Mouse (Mus musculus) limb, embryonic 12.5 days (tissue): ENCODE results near the gene Tanc2. TPM values are rescaled to one million over a fixed set of nuclear protein-coding genes. Genes with fewer than 3 reads are reported as not detected.

Experiments used
- ATAC-seq: fragments of 200-750 bp; cut with Nextera tagmentation; 2 replicates; pipeline ENCODE4 v1.8.0; 2017; ENCODE audit warnings: low read depth, moderate TSS enrichment; ENCODE audit not compliant: insufficient number of reproducible peaks, insufficient read depth, low FRiP score, low TSS enrichment
- H3K27ac ChIP-seq: fragments of 300-500 bp; sonication (generic); 2 replicates; pipeline ENCODE4 v1.5.1; 2016; ENCODE audit warnings: mild to moderate bottlenecking, moderate library complexity
- H3K27me3 ChIP-seq: fragments of 300-500 bp; sonication (generic); 2 replicates; pipeline ENCODE4 v1.6.1; 2016; ENCODE audit warnings: mild to moderate bottlenecking, moderate library complexity
- H3K36me3 ChIP-seq: fragments of 300-500 bp; sonication (generic); 2 replicates; pipeline ENCODE4 v1.6.1; 2016; ENCODE audit warnings: mild to moderate bottlenecking, moderate library complexity
- H3K4me1 ChIP-seq: fragments of 300-500 bp; sonication (generic); replicated peaks from 2 replicates; pipeline ENCODE4 v1.6.1; 2016
- H3K4me2 ChIP-seq: fragments of 300-500 bp; sonication (generic); 2 replicates; pipeline ENCODE4 v1.6.1; 2016; ENCODE audit warnings: mild to moderate bottlenecking, moderate library complexity
- H3K4me3 ChIP-seq: fragments of 300-500 bp; sonication (generic); replicated peaks from 2 replicates; pipeline ENCODE4 v1.5.1; 2016; ENCODE audit warnings: mild to moderate bottlenecking
- H3K9ac ChIP-seq: fragments of 300-500 bp; sonication (generic); replicated peaks from 2 replicates; pipeline ENCODE4 v1.6.1; 2016; ENCODE audit warnings: mild to moderate bottlenecking, moderate library complexity
- H3K9me3 ChIP-seq: fragments of 300-500 bp; sonication (generic); 2 replicates; pipeline ENCODE4 v1.6.1; 2016; ENCODE audit warnings: mild to moderate bottlenecking, moderate library complexity
- WGBS: fragments of 180-500 bp; shearing (Covaris S2); methylation state at CpG from one replicate; pipeline ENCODE4 v1.1.7; 2016; 5-methylcytosine and 5-hydroxymethylcytosine counted together
- polyA plus RNA-seq: library from polyadenylated mRNA; unstranded; fragments of >200 nt; fragmentation: Nextera tagmentation; extraction: Ambion mirVana; gene quantifications from 2 replicates; pipeline ENCODE4 v1.2.1, GENCODE M21; 2016

Gene Tanc2
- polyA plus RNA-seq, 1 experiment from 2014 or later: 8.5 TPM

DNA sequence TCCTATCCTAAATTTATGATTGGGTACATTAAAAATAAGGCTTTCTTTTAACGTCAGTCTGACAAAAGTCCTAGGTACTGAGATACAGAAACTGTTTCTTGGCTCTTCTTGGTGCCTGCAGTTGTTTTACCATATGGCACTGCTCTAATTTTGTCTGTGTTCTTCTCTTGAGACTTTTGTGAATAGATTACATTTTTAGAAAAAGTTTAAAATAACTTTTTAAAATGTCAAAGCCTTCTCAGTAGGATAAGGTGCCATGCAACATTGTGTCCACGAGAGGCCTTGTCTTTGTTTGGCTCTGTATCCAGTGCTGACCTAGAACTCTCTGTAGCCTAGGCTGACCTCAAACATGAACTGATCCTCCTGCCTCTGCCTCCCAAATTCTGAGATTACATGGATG is 238.4 kb downstream of the Tanc2 start:
- Histone ChIP-seq H3K4me1 (no peaks in the 10 kb centered on the region), H3K27me3 (no peaks in the 10 kb centered on the region), H3K4me2 (no peak overlapping the region), H3K27ac (no peak overlapping the region), H3K9ac (no peak overlapping the region), H3K4me3 (no peak overlapping the region), H3K9me3 (no peaks in the 10 kb centered on the region), H3K36me3 (no peaks in the 10 kb centered on the region)
- 85% methylated on average over 2 of the region's 2 CpGs for WGBS
- no peak for ATAC-seq

GRCm38 (mm10) chr11:105835209-105835608 is 245.4 kb downstream of the Tanc2 start:
- WGBS: 92% methylated on average over 4 of the region's 4 CpGs
- Histone ChIP-seq H3K9ac (no peak overlapping the region), H3K4me1 (no peaks in the 10 kb centered on the region), H3K4me2 (no peak overlapping the region), H3K27ac (no peak overlapping the region), H3K9me3 (no peaks in the 10 kb centered on the region), H3K27me3 (no peaks in the 10 kb centered on the region), H3K4me3 (no peak overlapping the region), H3K36me3 (peaks cover 6% of the 10 kb centered on the region; the same call in 1 of the 2 replicates)
- no peak for ATAC-seq

DNA sequence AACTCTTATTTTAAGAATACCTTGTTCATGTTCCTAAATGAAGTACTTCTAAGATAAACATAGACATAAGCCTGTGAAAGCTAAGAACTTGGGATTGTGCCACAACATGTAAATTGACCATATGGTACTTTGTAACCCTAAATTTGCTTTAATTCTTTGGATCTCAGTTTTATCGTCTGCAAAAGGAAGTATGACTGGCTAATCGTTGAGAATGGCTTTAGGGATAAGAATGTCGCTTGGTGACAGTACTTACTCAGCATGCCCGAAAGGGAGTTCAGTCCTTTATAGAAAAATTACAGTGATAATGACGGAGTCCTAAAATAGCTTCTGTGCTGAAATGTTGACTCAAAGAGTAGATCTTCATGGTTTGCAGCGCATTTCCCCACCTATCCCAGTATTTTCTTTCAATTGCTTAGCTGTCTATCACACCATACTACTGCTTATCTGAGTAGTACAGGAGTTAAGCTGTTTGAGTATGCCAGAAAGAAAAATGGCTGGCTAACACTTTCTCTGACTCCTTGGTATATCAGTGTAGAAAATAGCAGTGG is 246.6 kb downstream of the Tanc2 start:
- ATAC-seq: no peak
- no peaks in the 10 kb centered on the region for H3K9me3 ChIP-seq
- 91% methylated on average over 6 of the region's 6 CpGs for WGBS

GRCm38 (mm10) chr11:105837962-105838361 is 248.2 kb downstream of the Tanc2 start:
- H3K4me1 ChIP-seq: no peaks in the 10 kb centered on the region
- H3K9me3 ChIP-seq: no peaks in the 10 kb centered on the region
- peaks cover 6% of the 10 kb centered on the region; the same call in 1 of the 2 replicates for H3K36me3 ChIP-seq
- H3K4me3 ChIP-seq: no peak overlapping the region
- no peak overlapping the region for H3K27ac ChIP-seq
- H3K9ac ChIP-seq: no peak overlapping the region
- ATAC-seq: no peak
- no peaks in the 10 kb centered on the region for H3K27me3 ChIP-seq
- H3K4me2 ChIP-seq: no peak overlapping the region

More for the DNA sequence above, 246.6 kb downstream of the Tanc2 start:
- H3K36me3 ChIP-seq: peaks cover 6% of the 10 kb centered on the region; the same call in 1 of the 2 replicates
- H3K27me3 ChIP-seq: no peaks in the 10 kb centered on the region
- H3K4me3 ChIP-seq: no peak overlapping the region
- H3K4me2 ChIP-seq: no peak overlapping the region
- no peaks in the 10 kb centered on the region for H3K4me1 ChIP-seq
- no peak overlapping the region for H3K9ac ChIP-seq
- H3K27ac ChIP-seq: no peak overlapping the region

- no peak overlapping the region for H3K27ac ChIP-seq
- H3K4me2 ChIP-seq: no peak overlapping the region
- H3K4me1 ChIP-seq: no peaks in the 10 kb centered on the region
- no peak overlapping the region for H3K4me3 ChIP-seq
- no peaks in the 10 kb centered on the region for H3K36me3 ChIP-seq
- H3K27me3 ChIP-seq: no peaks in the 10 kb centered on the region
- H3K9ac ChIP-seq: no peak overlapping the region
- 87% methylated on average over 1 of the region's 1 CpGs for WGBS
- no peak for ATAC-seq
- H3K9me3 ChIP-seq: no peaks in the 10 kb centered on the region
Measured at GRCm38 (mm10) chr11:105845901-105846300, 256.1 kb downstream of the Tanc2 start.

DNA sequence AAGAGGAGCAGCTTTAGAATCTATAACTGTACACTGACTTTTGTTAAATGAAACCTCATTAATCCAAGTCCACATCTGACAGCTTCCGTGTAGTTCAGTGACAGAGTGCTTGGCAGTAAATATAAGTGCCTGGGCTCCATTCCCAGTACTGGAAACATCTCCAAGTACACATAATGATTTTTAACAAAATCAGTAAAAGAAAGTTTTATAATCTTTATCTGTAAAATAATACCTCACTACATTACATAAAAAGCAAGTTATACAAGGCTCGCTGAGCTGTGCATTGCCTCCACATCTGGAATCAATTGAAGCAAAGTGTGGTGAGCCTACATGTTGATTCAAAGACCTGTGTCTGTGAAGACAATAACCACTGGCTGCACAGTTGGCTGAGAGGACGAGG is 265.7 kb downstream of the Tanc2 start:
- WGBS: 18% methylated on average over 3 of the region's 3 CpGs
- Histone ChIP-seq H3K4me1 (peaks cover 2% of the 10 kb centered on the region; the same call in 1 of the 2 replicates), H3K9me3 (no peaks in the 10 kb centered on the region), H3K4me3 (no peak overlapping the region), H3K27me3 (no peaks in the 10 kb centered on the region), H3K27ac (no peak overlapping the region), H3K4me2 (no peak overlapping the region), H3K36me3 (no peaks in the 10 kb centered on the region; the same call in 1 of the 2 replicates), H3K9ac (no peak overlapping the region)
- no peak for ATAC-seq

DNA sequence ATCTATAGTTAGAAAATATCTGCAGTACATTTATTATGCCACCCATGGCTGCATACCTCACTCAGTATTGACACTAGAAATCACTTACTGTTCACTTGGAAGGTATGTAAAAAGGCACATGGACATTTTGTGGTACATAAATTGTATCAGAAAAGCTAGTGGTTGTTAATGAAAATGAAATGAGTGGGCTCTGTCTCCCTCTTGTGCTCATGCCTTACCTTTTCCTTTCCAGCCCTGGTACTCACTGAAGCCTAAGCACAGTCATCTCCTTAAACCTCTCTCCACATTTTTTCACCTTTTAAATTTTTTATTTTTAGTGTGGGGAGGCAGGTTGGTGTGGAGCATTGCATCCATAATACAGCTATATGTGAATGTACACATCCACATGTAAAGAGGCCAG is 268.3 kb downstream of the Tanc2 start:
- peaks cover 2% of the 10 kb centered on the region; the same call in 1 of the 2 replicates for H3K4me1 ChIP-seq
- ATAC-seq: no peak

GRCm38 (mm10) chr11:105885558-105885957 is 295.8 kb downstream of the Tanc2 start:
- 97% methylated on average over 1 of the region's 1 CpGs for WGBS
- ATAC-seq: no peak
- Histone ChIP-seq H3K27me3 (no peaks in the 10 kb centered on the region), H3K9me3 (no peaks in the 10 kb centered on the region), H3K36me3 (peaks cover 4% of the 10 kb centered on the region; the same call in 1 of the 2 replicates), H3K4me2 (no peak overlapping the region), H3K27ac (no peak overlapping the region), H3K9ac (no peak overlapping the region), H3K4me3 (no peak overlapping the region), H3K4me1 (no peaks in the 10 kb centered on the region)

More for the DNA sequence above, 268.3 kb downstream of the Tanc2 start:
- Histone ChIP-seq H3K9me3 (no peaks in the 10 kb centered on the region), H3K27me3 (no peaks in the 10 kb centered on the region), H3K36me3 (no peaks in the 10 kb centered on the region; the same call in 1 of the 2 replicates), H3K4me3 (no peak overlapping the region), H3K27ac (no peak overlapping the region), H3K9ac (no peak overlapping the region), H3K4me2 (no peak overlapping the region)

GRCm38 (mm10) chr11:105887281-105887680 is 297.5 kb downstream of the Tanc2 start:
- Histone ChIP-seq H3K36me3 (peaks cover 4% of the 10 kb centered on the region; the same call in 1 of the 2 replicates), H3K4me3 (no peak overlapping the region), H3K9me3 (no peaks in the 10 kb centered on the region), H3K27me3 (no peaks in the 10 kb centered on the region), H3K4me2 (no peak overlapping the region), H3K9ac (no peak overlapping the region), H3K27ac (no peak overlapping the region), H3K4me1 (no peaks in the 10 kb centered on the region)
- WGBS: 66% methylated on average over 1 of the region's 1 CpGs
- no peak for ATAC-seq

DNA sequence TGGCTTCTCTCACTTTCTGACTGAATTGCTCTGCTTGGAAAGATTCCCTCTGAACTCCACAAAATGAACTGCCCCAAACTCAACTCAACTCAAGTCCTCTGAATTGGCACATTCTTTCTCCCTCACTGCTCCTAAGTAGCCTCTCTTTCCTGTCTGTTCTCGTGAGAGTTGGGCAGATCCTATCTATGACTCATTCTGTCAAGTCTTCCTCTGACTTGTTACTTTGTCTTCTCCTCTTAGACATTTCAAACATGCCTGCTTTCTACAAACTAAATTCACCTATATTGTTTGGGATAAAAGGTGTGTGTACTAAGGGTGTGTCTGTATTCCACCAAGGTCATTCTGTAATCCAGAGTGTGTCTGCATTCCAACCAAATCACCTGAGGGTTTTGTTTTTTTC is 309.4 kb downstream of the Tanc2 start:
- H3K4me2 ChIP-seq: no peak overlapping the region
- ATAC-seq: no peak

DNA sequence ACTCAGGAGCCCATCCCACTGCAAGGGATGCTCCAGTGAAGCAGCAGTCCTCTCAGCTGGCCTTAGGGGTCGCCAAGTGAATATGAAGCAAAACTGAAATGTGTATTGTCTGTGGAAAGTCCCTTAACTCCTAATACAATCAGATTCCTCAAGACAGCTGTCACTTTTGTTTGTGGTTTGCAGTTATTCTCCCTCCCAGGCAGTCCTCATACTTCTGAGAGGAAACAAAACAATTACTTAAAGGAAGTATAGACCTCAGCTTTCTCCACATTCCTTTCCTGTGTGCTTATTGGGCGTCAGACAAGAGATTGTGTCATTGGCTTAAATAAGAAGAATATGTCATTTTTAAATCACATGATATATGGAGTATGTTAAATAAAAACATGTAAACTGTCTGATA is 311.7 kb downstream of the Tanc2 start:
- no peak overlapping the region for H3K9ac ChIP-seq
- no peaks in the 10 kb centered on the region for H3K4me1 ChIP-seq
- H3K9me3 ChIP-seq: no peaks in the 10 kb centered on the region
- 66% methylated on average over 2 of the region's 2 CpGs for WGBS
- peaks cover 13% of the 10 kb centered on the region for H3K36me3 ChIP-seq
- H3K4me2 ChIP-seq: no peak overlapping the region
- H3K4me3 ChIP-seq: no peak overlapping the region
- H3K27ac ChIP-seq: no peak overlapping the region
- H3K27me3 ChIP-seq: no peaks in the 10 kb centered on the region
- no peak for ATAC-seq

More for the DNA sequence above, 309.4 kb downstream of the Tanc2 start:
- Histone ChIP-seq H3K36me3 (peaks cover 13% of the 10 kb centered on the region), H3K27ac (no peak overlapping the region), H3K4me1 (no peaks in the 10 kb centered on the region), H3K9ac (no peak overlapping the region), H3K9me3 (no peaks in the 10 kb centered on the region), H3K4me3 (no peak overlapping the region), H3K27me3 (no peaks in the 10 kb centered on the region)
- 59% methylated on average over 1 of the region's 1 CpGs for WGBS

DNA sequence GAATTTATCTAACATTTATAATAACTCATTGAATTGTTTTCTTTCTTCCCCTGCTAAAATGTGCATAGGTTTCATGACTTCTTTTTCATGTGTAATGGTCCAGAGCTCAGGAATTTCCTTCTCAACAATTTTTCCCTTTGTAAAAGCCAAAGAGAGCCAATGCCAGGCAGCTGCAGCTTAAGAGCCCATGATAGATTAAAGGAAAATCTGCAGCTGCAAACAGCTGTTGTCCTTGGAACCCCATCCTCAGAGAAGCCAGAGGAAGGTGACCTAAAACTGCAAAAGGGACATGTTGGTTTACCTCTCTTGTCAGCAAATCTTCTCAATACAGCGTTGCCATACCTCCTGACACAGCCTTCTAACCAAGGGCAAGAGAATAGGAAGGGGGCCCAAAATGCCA is 313.2 kb downstream of the Tanc2 start:
- ATAC-seq: no peak
- H3K9ac ChIP-seq: no peak overlapping the region
- H3K9me3 ChIP-seq: no peaks in the 10 kb centered on the region
- no peaks in the 10 kb centered on the region for H3K4me1 ChIP-seq
- H3K4me3 ChIP-seq: no peak overlapping the region
- H3K36me3 ChIP-seq: peaks cover 10% of the 10 kb centered on the region
- no peak overlapping the region for H3K27ac ChIP-seq
- H3K27me3 ChIP-seq: no peaks in the 10 kb centered on the region
- 87% methylated on average over 1 of the region's 1 CpGs for WGBS
- H3K4me2 ChIP-seq: no peak overlapping the region
